Mouse (Mus musculus) midbrain, embryonic 14.5 days (tissue): ENCODE results near the gene Cox19. TPM values are rescaled to one million over a fixed set of nuclear protein-coding genes. Genes with fewer than 3 reads are reported as not detected.
"Not testable (repeated sequence)": the region's sequence is repeated elsewhere in the genome, so short reads cannot be mapped to it uniquely, and the experiment has no call there.

Experiments used
- ATAC-seq: fragments of 200-750 bp; cut with Nextera tagmentation; 2 replicates; pipeline ENCODE4 v1.8.0; 2017; ENCODE audit warnings: moderate number of reproducible peaks, moderate library complexity; ENCODE audit not compliant: low FRiP score, low TSS enrichment
- DNase-seq: peaks from one replicate; pipeline ENCODE4 v3.0.0-alpha.2; 2015
- H3K27ac ChIP-seq: fragments of 300-500 bp; sonication (generic); replicated peaks from 2 replicates; pipeline ENCODE4 v1.5.1; 2014; ENCODE audit warnings: mild to moderate bottlenecking, low read depth, low read length, moderate library complexity
- H3K27me3 ChIP-seq: fragments of 300-500 bp; sonication (generic); 2 replicates; pipeline ENCODE4 v1.6.1; 2014; ENCODE audit warnings: low read length, control low read depth, mixed read lengths; ENCODE audit not compliant: control insufficient read depth, insufficient read depth
- H3K36me3 ChIP-seq: fragments of 300-500 bp; sonication (generic); 2 replicates; pipeline ENCODE4 v1.6.1; 2014; ENCODE audit warnings: low read length, control low read depth; ENCODE audit not compliant: control insufficient read depth, insufficient read depth
- H3K4me1 ChIP-seq: fragments of 300-500 bp; sonication (generic); 2 replicates; pipeline ENCODE4 v1.6.1; 2014; ENCODE audit warnings: mild to moderate bottlenecking, antibody characterized with exemption, low read length, control low read depth; ENCODE audit not compliant: control insufficient read depth, insufficient read depth
- H3K4me2 ChIP-seq: fragments of 300-500 bp; sonication (generic); 2 replicates; pipeline ENCODE4 v1.6.1; 2014; ENCODE audit warnings: mild to moderate bottlenecking, low read length, moderate library complexity
- H3K4me3 ChIP-seq: fragments of 300-500 bp; sonication (generic); replicated peaks from 2 replicates; pipeline ENCODE4 v1.5.1; 2014; ENCODE audit warnings: low read depth, low read length
- H3K9ac ChIP-seq: fragments of 300-500 bp; sonication (generic); replicated peaks from 2 replicates; pipeline ENCODE4 v1.6.1; 2014; ENCODE audit warnings: mild to moderate bottlenecking, low read length, moderate library complexity
- H3K9me3 ChIP-seq: fragments of 300-500 bp; sonication (generic); 2 replicates; pipeline ENCODE4 v1.6.1; 2016; ENCODE audit warnings: low read length, control low read depth, mixed read lengths; ENCODE audit not compliant: control insufficient read depth
- WGBS: fragments of 180-500 bp; shearing (Covaris S2); extraction: QIAGEN DNeasy Blood & Tissue Kit; methylation state at CpG from one replicate; pipeline ENCODE4 v1.1.7; 2014; 5-methylcytosine and 5-hydroxymethylcytosine counted together
- polyA plus RNA-seq: library from polyadenylated mRNA; unstranded; fragments of >200 nt; fragmentation: Nextera tagmentation; extraction: Ambion mirVana; gene quantifications from 2 replicates; pipeline ENCODE4 v1.2.1, GENCODE M21; 2014

Cox19 gene
- polyA plus RNA-seq, 1 experiment from 2014 or later, result 130 TPM

DNA sequence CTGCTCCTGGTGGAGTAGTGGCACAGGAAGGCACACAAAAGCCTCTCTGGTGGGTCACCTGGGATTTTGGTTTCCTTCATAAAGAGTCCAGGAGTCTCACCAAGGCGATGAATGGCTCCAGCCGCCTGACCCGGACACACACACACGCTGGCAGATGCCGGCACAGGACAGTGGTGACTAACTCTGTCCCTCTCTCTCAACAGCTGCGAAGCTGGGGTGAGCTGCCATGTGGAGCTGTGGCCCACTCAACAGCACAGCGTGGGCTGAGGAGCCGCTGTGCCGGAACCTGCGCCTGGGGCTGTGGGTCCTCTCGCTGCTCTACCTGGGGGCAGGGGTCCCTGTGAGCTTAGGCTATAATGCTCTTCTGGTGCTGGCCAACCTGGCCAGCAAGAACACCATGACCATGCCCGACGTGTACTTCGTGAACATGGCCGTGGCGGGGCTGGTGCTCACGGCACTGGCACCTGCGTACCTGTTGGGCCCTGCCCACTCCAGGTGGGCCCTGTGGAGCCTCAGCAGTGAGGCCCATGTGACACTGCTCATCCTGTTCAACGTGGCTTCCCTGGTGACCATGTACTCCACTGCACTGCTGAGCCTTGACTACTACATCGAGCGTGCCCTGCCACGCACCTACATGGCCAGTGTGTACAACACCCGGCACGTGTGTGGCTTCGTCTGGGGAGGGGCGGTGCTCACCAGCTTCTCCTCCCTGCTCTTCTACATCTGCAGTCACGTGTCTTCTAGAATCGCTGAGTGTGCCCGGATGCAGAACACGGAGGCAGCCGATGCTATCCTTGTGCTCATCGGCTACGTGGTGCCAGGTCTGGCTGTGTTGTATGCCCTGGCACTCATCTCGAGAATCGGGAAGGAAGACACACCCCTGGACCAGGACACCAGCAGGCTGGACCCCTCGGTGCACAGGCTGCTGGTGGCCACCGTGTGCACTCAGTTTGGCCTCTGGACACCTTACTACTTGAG, 41.3 kb upstream of the Cox19 start:
- 94% methylated on average over 37 of the region's 37 CpGs for WGBS
- no peaks in the 10 kb centered on the region for H3K27me3 ChIP-seq
- H3K36me3 ChIP-seq, result no peaks in the 10 kb centered on the region
- H3K9ac ChIP-seq, result no peak overlapping the region
- no peaks in the 10 kb centered on the region for H3K4me1 ChIP-seq
- DNase-seq, result no peak
- ATAC-seq, result no peak
- H3K4me2 ChIP-seq, result no peak overlapping the region
- H3K4me3 ChIP-seq, result no peak overlapping the region
- H3K9me3 ChIP-seq, result no peaks in the 10 kb centered on the region
- H3K27ac ChIP-seq, result no peak overlapping the region

DNA sequence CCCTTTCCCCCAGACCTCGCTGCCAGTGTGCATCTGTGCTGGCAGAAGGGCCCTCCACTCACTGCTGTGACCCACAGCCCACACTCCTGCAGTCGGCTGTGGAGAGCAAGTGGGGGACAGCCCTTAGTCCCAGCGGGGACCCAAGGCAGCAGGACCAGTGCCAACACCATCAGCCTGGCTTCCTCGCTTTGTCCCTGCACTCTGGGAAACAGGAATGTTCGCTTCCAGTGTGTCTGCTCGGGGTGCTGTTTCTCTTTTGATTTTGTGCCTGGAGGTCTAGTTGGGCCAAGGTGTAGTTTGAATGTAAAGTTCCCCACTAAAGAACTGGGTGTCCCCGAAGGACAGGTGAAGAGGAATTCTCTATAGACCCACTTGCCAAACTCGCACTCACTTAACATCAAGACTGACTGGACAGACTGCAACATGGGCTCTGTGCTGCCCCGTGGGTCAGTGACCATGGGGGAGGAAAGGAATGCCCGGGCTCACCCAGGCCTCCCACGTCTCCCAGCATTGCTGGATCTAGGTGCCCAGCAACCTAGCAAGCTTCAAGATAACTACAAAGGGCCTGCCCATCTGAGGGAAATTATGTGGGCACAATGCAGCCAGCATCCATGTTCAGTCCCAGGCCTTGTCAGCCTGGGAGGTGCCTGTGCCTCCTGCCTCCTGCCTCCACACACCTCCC, 40.2 kb upstream of the Cox19 start:
- no peak overlapping the region for H3K9ac ChIP-seq
- H3K9me3 ChIP-seq, result no peaks in the 10 kb centered on the region
- no peaks in the 10 kb centered on the region for H3K27me3 ChIP-seq
- DNase-seq, result no peak
- no peak overlapping the region for H3K4me3 ChIP-seq
- no peaks in the 10 kb centered on the region for H3K4me1 ChIP-seq
- no peak overlapping the region for H3K27ac ChIP-seq
- H3K4me2 ChIP-seq, result no peak overlapping the region
- ATAC-seq, result no peak
- WGBS, result 77% methylated on average over 11 of the region's 11 CpGs
- no peaks in the 10 kb centered on the region for H3K36me3 ChIP-seq

DNA sequence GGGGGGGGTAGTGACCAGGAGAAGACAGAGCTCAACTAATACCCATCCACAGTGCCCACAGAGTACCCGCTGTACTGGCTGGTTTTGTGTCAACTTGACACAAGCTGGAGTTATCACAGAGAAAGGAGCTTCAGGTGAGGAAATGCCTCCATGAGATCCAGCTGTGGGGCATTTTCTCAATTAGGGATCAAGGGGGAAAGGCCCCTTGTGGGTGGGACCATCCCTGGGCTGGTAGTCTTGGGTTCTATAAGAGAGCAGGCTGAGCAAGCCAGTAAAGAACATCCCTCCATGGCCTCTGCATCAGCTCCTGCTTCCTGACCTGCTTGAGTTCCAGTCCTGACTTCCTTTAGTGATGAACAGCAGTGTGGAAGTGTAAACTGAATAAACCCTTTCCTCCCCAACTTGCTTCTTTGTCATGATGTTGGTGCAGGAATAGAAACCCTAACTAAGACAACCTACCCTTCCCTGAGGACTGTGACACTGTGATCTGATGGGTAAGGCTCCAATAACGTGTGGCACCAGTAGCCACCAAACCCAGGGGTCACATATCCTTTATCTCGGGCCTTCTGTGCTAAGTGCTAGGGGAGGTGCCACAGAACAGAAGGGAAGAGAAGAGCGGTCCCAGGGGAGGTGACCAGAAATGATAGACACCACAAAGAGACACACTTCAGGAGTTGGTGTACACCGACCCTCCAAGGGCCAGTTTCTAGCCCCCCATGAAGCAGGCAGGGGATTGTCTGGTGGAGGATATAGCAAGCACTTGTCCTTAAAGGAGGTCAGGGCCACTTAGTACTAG, 39.3 kb upstream of the Cox19 start:
- H3K36me3 ChIP-seq, ATAC-seq, H3K9ac ChIP-seq, DNase-seq, H3K27me3 ChIP-seq, H3K4me1 ChIP-seq, H3K4me2 ChIP-seq, H3K4me3 ChIP-seq, H3K9me3 ChIP-seq, H3K27ac ChIP-seq: not testable (repeated sequence)
- WGBS, result 86% methylated on average over 5 of the region's 5 CpGs

DNA sequence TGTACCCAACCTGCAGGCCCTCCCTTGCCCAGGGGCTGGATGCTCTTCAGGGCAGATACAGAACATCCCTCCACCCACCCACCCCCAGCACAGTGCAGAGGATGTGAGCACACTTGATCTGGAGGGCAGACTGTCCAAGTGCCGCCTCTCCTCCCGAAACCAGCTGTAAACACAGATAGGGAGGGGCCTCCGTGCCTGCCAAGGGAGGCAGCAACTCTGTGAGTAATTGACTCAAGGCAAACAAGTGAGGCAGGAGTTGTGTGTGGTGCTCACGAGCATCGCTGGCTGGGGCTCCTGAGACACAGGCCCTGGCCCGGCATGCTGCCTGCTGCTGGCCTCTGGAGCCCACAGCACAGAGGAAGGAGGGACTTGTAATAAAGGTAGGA, 38.5 kb upstream of the Cox19 start:
- 0 out of 2 replicates have a peak overlapping the region, but pooled peaks have one; percentile 13 for H3K27ac ChIP-seq
- no peak overlapping the region for H3K4me2 ChIP-seq
- no peaks in the 10 kb centered on the region for H3K36me3 ChIP-seq
- DNase-seq, result no peak
- no peaks in the 10 kb centered on the region for H3K4me1 ChIP-seq
- H3K9me3 ChIP-seq, result no peaks in the 10 kb centered on the region
- H3K9ac ChIP-seq, result no peak overlapping the region
- no peak; the same call in 1 of the 2 replicates for ATAC-seq
- no peak overlapping the region for H3K4me3 ChIP-seq
- H3K27me3 ChIP-seq, result no peaks in the 10 kb centered on the region
- 61% methylated on average over 6 of the region's 6 CpGs for WGBS

DNA sequence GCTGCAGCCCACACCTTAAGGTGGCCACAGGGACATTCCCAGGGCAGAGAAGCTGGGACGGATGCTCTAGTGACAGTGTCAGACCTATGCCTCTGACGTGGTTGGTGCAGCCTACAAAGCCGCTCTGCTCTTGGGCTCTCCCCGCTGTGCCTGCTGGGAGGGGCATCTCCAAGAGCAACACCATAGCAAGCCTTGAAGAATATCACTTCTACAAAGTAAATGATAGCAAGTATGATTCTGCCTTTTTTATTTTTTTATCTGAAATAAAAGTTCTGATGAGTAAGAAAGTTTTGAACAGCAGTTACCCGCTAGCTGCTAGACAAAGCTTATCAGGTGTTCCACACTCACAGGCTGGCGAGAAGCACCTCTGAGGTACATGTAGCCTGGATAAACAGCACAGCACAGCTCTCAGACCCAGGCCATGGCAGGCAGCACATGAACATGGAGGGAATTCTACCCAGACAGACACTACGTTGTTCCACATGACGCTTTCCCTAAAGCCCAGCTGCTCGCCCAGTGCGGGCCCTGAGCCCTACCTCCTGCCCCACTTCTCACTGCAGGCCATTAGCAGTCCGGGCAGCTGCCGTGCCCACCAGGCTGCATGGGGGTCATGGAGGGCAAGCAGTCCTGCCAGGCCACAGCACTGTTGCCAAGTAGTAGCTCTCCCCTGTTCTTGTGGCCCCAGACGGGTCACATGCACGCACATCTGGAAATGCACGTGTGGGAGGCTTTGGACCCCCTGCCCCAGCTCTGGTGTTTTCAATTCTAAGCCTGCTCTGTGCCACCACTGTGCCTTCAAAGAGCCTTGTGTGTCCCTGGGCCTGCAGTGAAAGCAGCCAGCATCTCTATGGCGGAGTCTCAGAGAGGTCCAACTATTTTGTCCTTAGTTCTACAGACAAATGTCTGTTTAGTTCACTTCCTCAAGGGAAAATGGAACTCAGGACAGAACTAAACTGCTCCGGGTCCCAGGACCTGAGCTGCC, 37.8 kb upstream of the Cox19 start:
- ATAC-seq (no peak), DNase-seq (no peak)
- WGBS, result 80% methylated on average over 17 of the region's 17 CpGs
- H3K27ac ChIP-seq, result 0 out of 2 replicates have a peak overlapping the region, but pooled peaks have one; percentile 49
- no peaks in the 10 kb centered on the region for H3K4me1 ChIP-seq
- no peak overlapping the region for H3K9ac ChIP-seq
- H3K4me2 ChIP-seq, result no peak overlapping the region
- H3K9me3 ChIP-seq, result no peaks in the 10 kb centered on the region
- H3K36me3 ChIP-seq, result no peaks in the 10 kb centered on the region
- H3K27me3 ChIP-seq, result no peaks in the 10 kb centered on the region
- no peak overlapping the region for H3K4me3 ChIP-seq

DNA sequence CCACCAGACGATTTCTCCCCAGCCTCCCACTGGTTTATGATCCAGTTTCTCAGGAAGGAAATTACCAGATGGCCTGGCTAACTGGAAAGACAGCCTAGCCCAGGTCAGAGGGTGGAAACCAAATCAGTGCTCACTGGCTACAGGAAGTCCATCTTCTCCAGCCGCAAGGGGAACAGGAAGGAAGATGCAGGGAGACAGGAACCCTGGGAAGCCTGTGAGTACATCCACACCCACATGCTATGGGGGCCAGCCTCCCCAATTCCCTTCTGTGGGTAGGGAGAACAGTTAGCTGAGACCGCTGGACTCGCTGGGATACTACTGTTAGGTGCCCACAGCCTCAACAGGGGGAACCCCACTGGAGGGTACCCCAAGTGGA, 37.0 kb upstream of the Cox19 start:
- H3K36me3 ChIP-seq, result no peaks in the 10 kb centered on the region
- H3K4me3 ChIP-seq, result no peak overlapping the region
- DNase-seq (no peak), ATAC-seq (no peak)
- H3K4me1 ChIP-seq, result no peaks in the 10 kb centered on the region
- no peak overlapping the region for H3K4me2 ChIP-seq
- no peaks in the 10 kb centered on the region for H3K27me3 ChIP-seq
- no peaks in the 10 kb centered on the region for H3K9me3 ChIP-seq
- H3K9ac ChIP-seq, result no peak overlapping the region
- WGBS, result 89% methylated on average over 4 of the region's 4 CpGs
- H3K27ac ChIP-seq, result no peak overlapping the region

DNA sequence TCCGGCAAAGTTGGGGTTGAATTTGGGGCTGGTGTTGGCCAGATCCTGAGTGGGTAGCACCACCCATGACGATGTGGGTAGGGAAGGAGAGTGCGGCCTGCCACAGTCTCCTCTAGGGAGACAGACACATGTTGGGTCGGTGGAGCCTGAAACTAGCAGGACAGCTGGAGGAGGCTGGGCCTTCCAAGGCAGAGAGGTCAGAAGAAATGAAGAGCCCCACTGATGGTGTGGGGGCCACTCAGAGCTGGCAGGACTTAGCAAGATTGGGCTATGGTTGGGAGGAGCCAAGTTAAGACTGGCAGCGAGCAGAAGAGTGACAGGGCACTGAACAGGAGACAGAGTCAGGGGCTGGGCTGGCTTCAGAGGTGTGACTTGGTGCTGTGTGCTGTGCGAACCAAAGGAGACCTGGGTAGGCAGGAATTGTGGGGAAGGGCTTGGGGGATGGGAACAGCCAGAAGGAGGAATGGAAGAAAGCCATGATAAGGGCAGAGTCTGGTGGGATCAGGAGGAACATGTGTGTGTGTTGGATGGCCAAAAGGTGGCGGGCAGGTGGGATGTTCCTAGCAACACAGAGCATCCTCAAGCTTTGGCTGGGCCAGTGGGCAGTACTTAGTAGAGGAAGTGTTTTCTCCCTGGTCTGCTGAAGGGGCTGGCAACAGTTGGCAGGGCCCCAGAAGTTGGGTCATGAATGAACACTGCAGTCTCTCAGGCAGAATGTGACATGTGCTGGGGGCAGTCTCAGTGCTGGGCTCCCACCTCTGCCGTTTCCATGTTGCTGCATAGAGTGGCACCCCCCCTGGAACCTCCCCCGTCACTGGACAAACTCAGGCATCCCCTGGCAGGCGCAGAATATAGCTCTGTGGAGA, 36.3 kb upstream of the Cox19 start:
- H3K9ac ChIP-seq, result no peak overlapping the region
- no peak overlapping the region for H3K27ac ChIP-seq
- H3K4me2 ChIP-seq, result no peak overlapping the region
- no peaks in the 10 kb centered on the region for H3K36me3 ChIP-seq
- no peak overlapping the region for H3K4me3 ChIP-seq
- H3K4me1 ChIP-seq, result no peaks in the 10 kb centered on the region
- 83% methylated on average over 10 of the region's 10 CpGs for WGBS
- H3K27me3 ChIP-seq, result no peaks in the 10 kb centered on the region
- no peak for ATAC-seq
- DNase-seq, result no peak
- H3K9me3 ChIP-seq, result no peaks in the 10 kb centered on the region
